ENCODE assay signal across 14 mouse cellular contexts in genomic region chr13:107616775-107617174, GRCm38 (mm10).
DNase-seq lines count a peak whose midpoint lies in the region; ATAC-seq and TF ChIP-seq lines count a peak whose summit lies in the region.
"Had no signal": no experiment of that assay in that cellular context is flagged by ENCODE, and none has a peak within 500 bp of the region (broad histone marks: within the 10 kb centered on the region; RNA-seq: fewer than 3 reads in every experiment).

No protein-coding gene starts in this region.

- no peaks in the 10 kb centered on the region for H3K27me3 ChIP-seq in intestine, postnatal 0 days (replicated peaks; ENCODE audit: control insufficient read depth, insufficient read depth, low read length)
- no peaks in the 10 kb centered on the region for H3K27me3 ChIP-seq in intestine, embryonic 16.5 days (replicated peaks; ENCODE audit: control insufficient read depth, insufficient read depth, low read length)
- H3K27me3 ChIP-seq: neural tube, embryonic 15.5 days had no signal

- ATAC-seq in intestine, postnatal 0 days = no peak
- no peak for ATAC-seq in intestine, embryonic 16.5 days
- ATAC-seq: midbrain, embryonic 16.5 days had no signal

- H3K4me3 ChIP-seq in intestine, postnatal 0 days (ENCODE audit: low read depth, low read length) = no peak overlapping the region
- no peak overlapping the region for H3K4me3 ChIP-seq in intestine, embryonic 16.5 days (ENCODE audit: low read length)
- H3K4me3 ChIP-seq: embryonic facial prominence, embryonic 13.5 days; heart, embryonic 12.5 days; neural tube, embryonic 15.5 days had no signal

- H3K9ac ChIP-seq in intestine, postnatal 0 days (ENCODE audit: low read depth, low read length) = no peak overlapping the region
- no peak overlapping the region for H3K9ac ChIP-seq in intestine, embryonic 16.5 days (ENCODE audit: low read depth, low read length)
- H3K9ac ChIP-seq: embryonic facial prominence, embryonic 13.5 days; heart, embryonic 12.5 days; neural tube, embryonic 15.5 days had no signal

- no peaks in the 10 kb centered on the region for H3K4me1 ChIP-seq in intestine, postnatal 0 days (replicated peaks; ENCODE audit: control insufficient read depth, insufficient read depth, low read length)
- peaks cover 4% of the 10 kb centered on the region; the same call in 1 of the 2 replicates for H3K4me1 ChIP-seq in intestine, embryonic 16.5 days (ENCODE audit: control insufficient read depth, insufficient read depth, low read length)

- H3K4me2 ChIP-seq in intestine, postnatal 0 days (replicated peaks; ENCODE audit: low read depth) = no peak overlapping the region
- no peak overlapping the region for H3K4me2 ChIP-seq in intestine, embryonic 16.5 days (ENCODE audit: low read depth, low read length)
- H3K4me2 ChIP-seq: embryonic facial prominence, embryonic 13.5 days; heart, embryonic 12.5 days; neural tube, embryonic 15.5 days had no signal

- no peaks in the 10 kb centered on the region for H3K36me3 ChIP-seq in intestine, postnatal 0 days (ENCODE audit: control insufficient read depth, insufficient read depth)
- no peaks in the 10 kb centered on the region for H3K36me3 ChIP-seq in intestine, embryonic 16.5 days (ENCODE audit: control insufficient read depth, insufficient read depth, low read length)
- H3K36me3 ChIP-seq: embryonic facial prominence, embryonic 13.5 days; G1E; heart, embryonic 12.5 days; neural tube, embryonic 15.5 days had no signal

- peak; percentile 28; the same call in 1 of the 2 replicates for TF ChIP-seq CTCF in intestine, postnatal 0 days (IDR thresholded peaks at IDR 0.05; ENCODE audit: low read depth)

- H3K27ac ChIP-seq in intestine, postnatal 0 days (ENCODE audit: low read depth, low read length) = no peak overlapping the region
- H3K27ac ChIP-seq in intestine, embryonic 16.5 days (ENCODE audit: low read length) = no peak overlapping the region
- H3K27ac ChIP-seq: embryonic facial prominence, embryonic 13.5 days; neural tube, embryonic 15.5 days had no signal

- WGBS in intestine, postnatal 0 days = 69% methylated on average over 4 of the region's 4 CpGs
- WGBS in intestine, embryonic 16.5 days = 64% methylated on average over 4 of the region's 4 CpGs

- no peaks in the 10 kb centered on the region for H3K9me3 ChIP-seq in intestine, postnatal 0 days (ENCODE audit: control insufficient read depth)
- H3K9me3 ChIP-seq in intestine, embryonic 16.5 days (ENCODE audit: control insufficient read depth, low read length) = no peaks in the 10 kb centered on the region; the same call in 1 of the 2 replicates
- H3K9me3 ChIP-seq: embryonic facial prominence, embryonic 13.5 days; neural tube, embryonic 15.5 days had no signal

- DNase-seq in adrenal gland, adult 18-20 months (ENCODE audit: low spot score in 2 of 2) = peak; percentile 10 to 24
- no peak for DNase-seq in adrenal gland, postnatal 4 days (ENCODE audit: low spot score in 2 of 2)
- peak; percentile 11 for DNase-seq in urinary bladder, postnatal 14 days (ENCODE audit: low spot score)
- no peak for DNase-seq in urinary bladder, adult 2 months (ENCODE audit: low spot score)
- DNase-seq in layer of hippocampus, postnatal 14 days (ENCODE audit: low spot score in 2 of 2) = no peak
- no peak for DNase-seq in thymus, adult 18-20 months
- DNase-seq: cerebellum, adult 9-11 months had no signal

Comparison
In these comparisons a context has a peak if more than half of its experiments do, and no peak if none do; other contexts are left out.
1. DNase-seq: peak in adrenal gland, adult 18-20 months (2 of 2) and urinary bladder, postnatal 14 days (single experiment); none in adrenal gland, postnatal 4 days (0 of 2), urinary bladder, adult 2 months (single experiment), layer of hippocampus, postnatal 14 days (0 of 2) and thymus, adult 18-20 months (0 of 2).